In genomic region chr19:34526321-34526923, GRCm38 (mm10) we compare ENCODE assay signal across 8 mouse cellular contexts. TPM values are rescaled to one million over a fixed set of nuclear protein-coding genes. Genes with fewer than 3 reads are reported as not detected.
A peak's percentile ranks its signal among the peaks of the same experiment; 100 is the strongest.
DNase-seq lines count a peak whose midpoint lies in the region; ATAC-seq and TF ChIP-seq lines count a peak whose summit lies in the region.

No protein-coding gene starts in this region.

- no peaks in the 10 kb centered on the region for H3K27me3 ChIP-seq in lung, embryonic 14.5 days (ENCODE audit: insufficient read depth, low read length)
- H3K27me3 ChIP-seq in hindbrain, embryonic 12.5 days = no peaks in the 10 kb centered on the region
- H3K27me3 ChIP-seq in liver, embryonic 14.5 days (ENCODE audit: control insufficient read depth, insufficient read depth, low read length) = no peaks in the 10 kb centered on the region

- ATAC-seq in lung, embryonic 14.5 days (ENCODE audit: insufficient read depth) = no peak; the same call in 1 of the 2 replicates
- ATAC-seq in hindbrain, embryonic 12.5 days (ENCODE audit: low FRiP score) = no peak; the same call in 1 of the 2 replicates
- peak; percentile 32; the same call in 1 of the 2 replicates for ATAC-seq in liver, embryonic 14.5 days (ENCODE audit: insufficient read depth)

- peak; percentile 54 for DNase-seq in lung, embryonic 14.5 days
- no peak for DNase-seq in lung, postnatal 14 days
- peak; percentile 35 for DNase-seq in embryo, embryonic 11 days
- DNase-seq in liver, embryonic 14.5 days (ENCODE audit: low read depth in 3 of 3, low spot score in 3 of 3) = peak in 1 of 3 experiments; percentile 27
- DNase-seq in spleen, postnatal 10 days (ENCODE audit: low spot score in 2 of 2) = peak; percentile 22 to 42
- no peak for DNase-seq in yolk sac, embryonic 10.5 days (ENCODE audit: low spot score)
- no peak for DNase-seq in urinary bladder, postnatal 25 days (ENCODE audit: low spot score)

- peak overlapping the region; percentile 74 for H3K9ac ChIP-seq in lung, embryonic 14.5 days
- peak overlapping the region; percentile 64 for H3K9ac ChIP-seq in hindbrain, embryonic 12.5 days
- peak overlapping the region; percentile 52 for H3K9ac ChIP-seq in liver, embryonic 14.5 days (replicated peaks)

- peak overlapping the region; percentile 74 for H3K4me3 ChIP-seq in lung, embryonic 14.5 days (ENCODE audit: low read depth, low read length)
- H3K4me3 ChIP-seq in hindbrain, embryonic 12.5 days = peak overlapping the region; percentile 70
- H3K4me3 ChIP-seq in liver, embryonic 14.5 days (ENCODE audit: insufficient read depth in 1 of 2, low read depth in 2 of 2, low read length in 2 of 2) = peak overlapping the region; percentile 65 to 69

- peak overlapping the region; percentile 82 for H3K4me2 ChIP-seq in lung, embryonic 14.5 days
- H3K4me2 ChIP-seq in hindbrain, embryonic 12.5 days (replicated peaks) = peak overlapping the region; percentile 83
- H3K4me2 ChIP-seq in liver, embryonic 14.5 days (ENCODE audit: low read depth) = peak overlapping the region; percentile 95

- 5% methylated on average over 11 of the region's 11 CpGs for WGBS in lung, embryonic 14.5 days
- WGBS in hindbrain, embryonic 12.5 days = 50% methylated on average over 11 of the region's 11 CpGs
- WGBS in liver, embryonic 14.5 days (ENCODE audit: insufficient replicate concordance) = 1% methylated on average over 11 of the region's 11 CpGs

- peaks cover 4% of the 10 kb centered on the region; the same call in 1 of the 2 replicates for H3K4me1 ChIP-seq in lung, embryonic 14.5 days (ENCODE audit: insufficient read depth)
- H3K4me1 ChIP-seq in hindbrain, embryonic 12.5 days = peaks cover 7% of the 10 kb centered on the region
- peaks cover 4 to 6% of the 10 kb centered on the region in 2 experiments; a peak in 2 of 4 replicates for H3K4me1 ChIP-seq in liver, embryonic 14.5 days (replicated peaks; ENCODE audit: control insufficient read depth in 2 of 2, insufficient read depth in 2 of 2, low read length in 1 of 2)

- TF ChIP-seq EP300 in liver, embryonic 14.5 days (IDR thresholded peaks at IDR 0.05; ENCODE audit: low read depth) = no peak

- no peaks in the 10 kb centered on the region for H3K9me3 ChIP-seq in lung, embryonic 14.5 days (ENCODE audit: low read depth, low read length)
- H3K9me3 ChIP-seq in hindbrain, embryonic 12.5 days (replicated peaks) = no peaks in the 10 kb centered on the region
- H3K9me3 ChIP-seq in liver, embryonic 14.5 days (ENCODE audit: control insufficient read depth, low read length) = no peaks in the 10 kb centered on the region

- H3K36me3 ChIP-seq in lung, embryonic 14.5 days (ENCODE audit: insufficient read depth) = no peaks in the 10 kb centered on the region
- no peaks in the 10 kb centered on the region for H3K36me3 ChIP-seq in hindbrain, embryonic 12.5 days
- H3K36me3 ChIP-seq in liver, embryonic 14.5 days (replicated peaks; ENCODE audit: control insufficient read depth, insufficient read depth, low read depth) = no peaks in the 10 kb centered on the region; the same call in 1 of the 2 replicates

- TF ChIP-seq CTCF in lung, embryonic 14.5 days (IDR thresholded peaks at IDR 0.05; ENCODE audit: low read depth) = no peak
- TF ChIP-seq CTCF in liver, embryonic 14.5 days (IDR thresholded peaks at IDR 0.05; ENCODE audit: low read depth) = peak; percentile 35; the same call in 1 of the 2 replicates

- peak overlapping the region; percentile 32; the same call in 1 of the 2 replicates for H3K27ac ChIP-seq in lung, embryonic 14.5 days (ENCODE audit: low read depth)
- H3K27ac ChIP-seq in hindbrain, embryonic 12.5 days = no peak overlapping the region; the same call in 1 of the 2 replicates
- peak overlapping the region; percentile 57 for H3K27ac ChIP-seq in liver, embryonic 14.5 days

RNA-seq across cellular contexts. Expression of gene Lipa, which starts 0.9 kb away (rescaled TPM):
- 44.8 and 45.6 TPM in 2 replicates for polyA plus RNA-seq in lung, embryonic 14.5 days (2014; fragmentation: Nextera tagmentation; extraction: Ambion mirVana)
- polyA plus RNA-seq in hindbrain, embryonic 12.5 days (2016; fragmentation: Nextera tagmentation; extraction: Ambion mirVana) = 28.6 and 31.5 TPM in 2 replicates
- polyA plus RNA-seq in liver, embryonic 14.5 days (2012; rRNA removed) = 19.3 and 22.7 TPM in 2 replicates
- 40.4 and 44.2 TPM in 2 replicates for polyA plus RNA-seq in liver, embryonic 14.5 days (2014; fragmentation: Nextera tagmentation; extraction: Ambion mirVana)

RNA-seq across cellular contexts. Expression of gene Ifit2, which starts 24.1 kb away (rescaled TPM):
- polyA plus RNA-seq in lung, embryonic 14.5 days (2014; fragmentation: Nextera tagmentation; extraction: Ambion mirVana) = 15.5 and 15.9 TPM in 2 replicates
- polyA plus RNA-seq in hindbrain, embryonic 12.5 days (2016; fragmentation: Nextera tagmentation; extraction: Ambion mirVana) = 4.2 and 4.8 TPM in 2 replicates
- 0.75 and 2.1 TPM in 2 replicates for polyA plus RNA-seq in liver, embryonic 14.5 days (2012; rRNA removed)
- polyA plus RNA-seq in liver, embryonic 14.5 days (2014; fragmentation: Nextera tagmentation; extraction: Ambion mirVana) = 2.8 and 3.5 TPM in 2 replicates

RNA-seq across cellular contexts. Expression of gene Ch25h, which starts 51.5 kb away (rescaled TPM):
- polyA plus RNA-seq in lung, embryonic 14.5 days (2014; fragmentation: Nextera tagmentation; extraction: Ambion mirVana) = 0.14 and 0.43 TPM in 2 replicates
- polyA plus RNA-seq in hindbrain, embryonic 12.5 days (2016; fragmentation: Nextera tagmentation; extraction: Ambion mirVana) = 5.5 and 6.1 TPM in 2 replicates
- 0.15 and 0.29 TPM in 2 replicates for polyA plus RNA-seq in liver, embryonic 14.5 days (2012; rRNA removed)
- not detected in 2 replicates for polyA plus RNA-seq in liver, embryonic 14.5 days (2014; fragmentation: Nextera tagmentation; extraction: Ambion mirVana)

RNA-seq across cellular contexts. Expression of gene Ifit3, which starts 56.9 kb away (rescaled TPM):
- polyA plus RNA-seq in lung, embryonic 14.5 days (2014; fragmentation: Nextera tagmentation; extraction: Ambion mirVana) = 0.26 and 0.65 TPM in 2 replicates
- polyA plus RNA-seq in hindbrain, embryonic 12.5 days (2016; fragmentation: Nextera tagmentation; extraction: Ambion mirVana) = 0.31 and 0.63 TPM in 2 replicates
- polyA plus RNA-seq in liver, embryonic 14.5 days (2012; rRNA removed) = 0.54 and 1.1 TPM in 2 replicates
- 0.79 and 1.3 TPM in 2 replicates for polyA plus RNA-seq in liver, embryonic 14.5 days (2014; fragmentation: Nextera tagmentation; extraction: Ambion mirVana)

Comparison
In these comparisons a context has a peak if more than half of its experiments do, and no peak if none do; other contexts are left out.
1. DNase-seq: peak in lung, embryonic 14.5 days (single experiment), embryo, embryonic 11 days (single experiment) and spleen, postnatal 10 days (2 of 2); none in lung, postnatal 14 days (single experiment), yolk sac, embryonic 10.5 days (single experiment) and urinary bladder, postnatal 25 days (single experiment).
2. Peak in every context shown above with its lines, with median percentiles within 50 percentile points of each other: H3K4me2 ChIP-seq, H3K4me3 ChIP-seq and H3K9ac ChIP-seq.